Mouse (Mus musculus) left cerebral cortex, postnatal 36 days (tissue): ENCODE results near the gene Tcstv1. TPM values are rescaled to one million over a fixed set of nuclear protein-coding genes. Genes with fewer than 3 reads are reported as not detected.
"Not testable (repeated sequence)": the region's sequence is repeated elsewhere in the genome, so short reads cannot be mapped to it uniquely, and the experiment has no call there.

Experiments
- DNase-seq, 2 experiments: peaks; one replicate each; pipeline ENCODE4 v3.0.0; 2021 to 2022; ENCODE audit warnings: low spot score in 2 of 2, mixed read lengths in 1 of 2
- intact Hi-C: fragments of 180-260 bp; cut with DNase I; formaldehyde crosslinking; loops from one replicate; pipeline ENCODE4 v1.15.1; 2025
- total RNA-seq, 2 experiments: library from RNA; stranded (reverse); gene quantifications; 2 replicates each; pipeline ENCODE4 v1.2.3; 2021

The Tcstv1 gene
- not detected for total RNA-seq

- intact Hi-C loops, DNase-seq: not testable (repeated sequence)
These were observed at the start of gene Tcstv1 for GRCm38 (mm10) chr13:119894685-119895084. Gene Tcstv1 (minus strand): TSS chr13:119894785.

GRCm38 (mm10) chr13:119929172-119929571, 34.6 kb upstream of the Tcstv1 start, which contains the start of gene Gm21761:
Gene Gm21761 (minus strand): TSS chr13:119929272.
- intact Hi-C loops: not testable (repeated sequence)

GRCm38 (mm10) chr13:119924597-119925340, 30.2 kb upstream of the Tcstv1 start:
- DNase-seq, intact Hi-C loops: not testable (repeated sequence)

More at GRCm38 (mm10) chr13:119929172-119929571, 34.6 kb upstream of the Tcstv1 start, which contains the start of gene Gm21761:
- DNase-seq: not testable (repeated sequence)

- not testable (repeated sequence) for DNase-seq
These were observed 22.6 kb upstream of the Tcstv1 start for GRCm38 (mm10) chr13:119916966-119917722.

GRCm38 (mm10) chr13:119916449-119916848, 21.9 kb upstream of the Tcstv1 start:
- DNase-seq, intact Hi-C loops: not testable (repeated sequence)

More at GRCm38 (mm10) chr13:119916966-119917722, 22.6 kb upstream of the Tcstv1 start:
- intact Hi-C loops: not testable (repeated sequence)

- DNase-seq, intact Hi-C loops: not testable (repeated sequence)
These were observed 4.0 kb upstream of the Tcstv1 start for GRCm38 (mm10) chr13:119898549-119898948.

- intact Hi-C loops, DNase-seq: not testable (repeated sequence)
These were observed 7.7 kb downstream of the Tcstv1 start for GRCm38 (mm10) chr13:119886896-119887295.

GRCm38 (mm10) chr13:119864395-119864999, 30.1 kb downstream of the Tcstv1 start:
- intact Hi-C loops, DNase-seq: not testable (repeated sequence)

- DNase-seq, intact Hi-C loops: not testable (repeated sequence)
These were observed 32.2 kb downstream of the Tcstv1 start for GRCm38 (mm10) chr13:119862399-119862798.

Other genes starting within 250 kb of the Tcstv1 start
- 100 to 1,000 TPM; 247 to 296 TPM for gene Hmgcs1, start 204.4 kb downstream of the Tcstv1 start, total RNA-seq
- 10 to 100 TPM; 13.9 to 16.2 TPM for gene Nim1k, start 138.9 kb downstream of the Tcstv1 start, total RNA-seq
- gene Zfp131, start 103.9 kb downstream of the Tcstv1 start, total RNA-seq: 10 to 100 TPM; 47.3 to 48.5 TPM
- gene AF067063, start 64.6 kb downstream of the Tcstv1 start, total RNA-seq: not detected
- not detected for gene D13Ertd608e, start 58.8 kb downstream of the Tcstv1 start, total RNA-seq
- not detected for gene Gm21761, start 34.5 kb upstream of the Tcstv1 start, total RNA-seq
- not detected for gene B020031M17Rik, start 56.0 kb upstream of the Tcstv1 start, total RNA-seq
- gene Gm36079, start 132.2 kb upstream of the Tcstv1 start, total RNA-seq: not detected
- under 1 TPM in 1 of 2 experiments, not detected in 1; 0.20 TPM for gene Gm21188, start 157.4 kb upstream of the Tcstv1 start, total RNA-seq
- gene Gm20767, start 245.5 kb upstream of the Tcstv1 start, total RNA-seq: not detected